Mouse (Mus musculus) liver, adult (tissue): ENCODE measurements around the gene Tex11.
A peak's percentile ranks its signal among the peaks of the same experiment; 100 is the strongest.

Experiments
- GATA4 ChIP-seq: IDR thresholded peaks from 2 replicates; pipeline ENCODE4 v1.6.1; 2014; ENCODE audit warnings: mild to moderate bottlenecking, low read length; ENCODE audit not compliant: insufficient replicate concordance

Gene Tex11

DNA sequence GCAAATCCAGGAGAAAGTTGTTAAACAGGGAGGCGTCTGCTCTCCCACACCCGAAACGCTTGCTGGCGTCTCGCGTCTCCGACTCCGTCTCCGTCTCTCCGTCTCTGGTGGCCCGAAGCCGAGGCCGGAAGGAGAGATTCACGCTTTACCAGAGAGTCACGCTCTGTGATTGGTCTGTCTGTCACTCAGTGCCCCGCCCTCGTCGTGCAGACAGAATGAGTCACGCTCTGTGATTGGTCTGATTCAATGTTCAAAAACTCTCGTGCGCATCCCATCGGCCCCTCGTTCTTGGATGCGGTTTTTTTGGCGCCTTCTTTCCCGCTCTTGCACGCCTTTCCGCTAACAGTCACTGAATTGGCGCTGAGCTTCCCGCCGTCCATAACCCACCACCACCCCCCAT, at the start of gene Tex11:
Gene Tex11 (minus strand): TSS at position 127 of the 400 bp plus-strand sequence.
- no peak for TF ChIP-seq GATA4

DNA sequence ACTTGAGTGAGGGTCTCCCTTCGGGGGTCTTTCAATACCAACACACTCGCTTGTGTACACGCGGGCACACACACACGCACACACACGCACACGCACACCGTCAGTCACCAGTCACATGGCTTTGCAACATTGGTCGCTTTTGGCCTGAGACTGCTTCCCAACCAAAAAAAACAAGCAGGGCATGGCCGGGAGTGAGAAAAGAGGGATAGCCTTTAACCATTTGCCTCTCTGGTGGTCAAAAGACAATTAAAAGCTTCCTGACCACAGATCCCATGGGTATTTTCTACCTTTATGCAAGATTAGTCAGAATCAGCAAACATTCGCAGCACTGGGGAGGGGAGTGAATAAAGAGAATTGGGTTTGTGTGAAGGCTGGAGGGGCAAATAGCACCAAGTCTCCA, 26.5 kb upstream of the Tex11 start, which contains the start of gene Slc7a3:
Gene Slc7a3 (minus strand): TSS at position 101 of the 400 bp plus-strand sequence.
- no peak for TF ChIP-seq GATA4

DNA sequence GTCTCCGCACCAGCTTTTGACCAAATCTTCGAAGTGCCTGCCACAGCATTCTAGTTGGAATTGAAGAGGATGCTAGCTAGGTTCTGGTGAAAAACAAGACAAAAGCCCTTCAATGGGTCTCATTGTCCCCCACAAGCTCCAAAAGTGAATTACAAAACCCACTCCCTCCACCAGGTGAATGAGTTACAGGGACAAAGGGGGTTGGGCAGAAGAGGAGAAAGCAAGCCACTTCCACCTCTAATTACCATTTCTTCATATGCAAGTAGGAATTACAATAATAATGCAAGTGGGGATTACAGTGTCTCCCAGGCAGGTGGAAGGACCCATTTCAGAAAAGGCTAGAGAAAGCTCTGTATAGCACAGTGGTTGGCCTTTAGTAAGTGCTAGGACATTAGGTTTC, 24.7 kb upstream of the Tex11 start:
- no peak for TF ChIP-seq GATA4

DNA sequence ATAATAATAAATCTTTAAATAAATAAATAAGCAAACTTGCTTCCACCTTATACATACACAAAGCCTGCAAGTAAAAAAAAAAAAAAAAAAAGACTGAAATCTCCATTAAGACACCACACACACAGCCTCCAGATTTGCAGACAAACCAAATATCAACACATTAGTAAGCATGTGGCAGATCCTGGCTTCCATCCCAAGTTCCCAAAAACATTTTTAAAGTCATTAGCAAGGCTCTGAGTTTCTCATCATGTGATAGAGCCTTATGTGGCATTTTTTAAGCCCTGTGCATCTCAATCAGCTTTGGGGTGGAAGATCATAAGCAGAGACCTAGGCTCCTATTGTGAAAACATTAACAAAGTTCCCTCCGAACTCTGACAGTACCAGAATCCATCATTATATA, 5.8 kb upstream of the Tex11 start:
- TF ChIP-seq GATA4, result no peak

DNA sequence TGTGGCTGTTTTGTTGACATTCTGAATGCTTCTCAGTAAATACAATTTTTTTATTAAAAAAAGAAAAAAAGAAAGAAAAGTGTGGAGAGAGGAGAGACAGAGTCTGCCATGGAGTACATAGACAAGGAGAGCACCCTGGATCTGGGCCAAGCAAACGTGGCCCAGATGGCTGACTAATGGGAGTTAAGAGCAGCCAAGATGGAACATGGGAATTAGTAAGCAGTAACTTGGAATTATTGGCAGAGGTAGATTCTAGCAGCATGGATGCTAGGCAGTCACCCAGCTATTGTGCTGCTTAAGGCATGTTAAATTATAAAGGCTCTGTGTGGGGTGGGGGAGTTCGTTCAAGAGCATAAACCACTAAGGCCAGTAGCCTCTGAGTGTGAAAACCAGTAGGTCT, 4.0 kb upstream of the Tex11 start:
- TF ChIP-seq GATA4, result no peak

DNA sequence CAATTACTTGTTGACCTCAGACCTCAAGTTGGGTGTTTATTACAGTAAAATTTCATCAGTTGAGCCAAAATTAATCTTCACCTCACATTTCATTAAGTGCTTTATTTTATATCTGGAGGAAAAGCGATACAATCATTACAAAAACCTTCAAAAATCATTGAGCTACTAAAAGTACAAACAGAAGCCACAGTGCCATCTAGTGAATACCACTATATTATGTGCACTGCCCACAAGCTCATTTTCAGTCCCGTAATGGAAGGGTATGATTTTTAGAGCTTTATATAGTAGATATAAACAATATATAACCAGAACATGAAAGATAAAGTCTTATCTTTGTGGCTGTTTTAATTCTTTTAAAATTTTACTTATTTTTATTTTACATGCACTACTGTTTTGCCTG, 115.8 kb downstream of the Tex11 start:
- TF ChIP-seq GATA4, result no peak

DNA sequence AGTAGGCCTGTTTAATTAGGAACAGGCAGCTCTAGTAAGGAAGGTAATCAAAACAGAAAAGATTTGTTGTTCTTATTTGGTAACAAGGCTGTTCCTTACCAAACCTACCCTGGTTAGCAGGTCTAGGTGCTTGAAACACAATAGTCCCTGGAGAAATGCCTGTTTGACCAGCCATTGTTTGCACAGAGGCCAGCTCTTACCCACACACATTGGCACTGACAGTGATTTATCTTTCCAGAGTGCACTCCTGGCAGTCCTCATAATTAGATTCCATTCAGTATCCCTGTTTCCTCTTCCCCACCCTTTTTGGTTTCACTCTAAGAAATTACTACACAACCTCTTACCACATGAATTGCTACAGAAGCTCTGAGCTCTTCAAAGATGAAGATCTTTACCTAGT, 220.3 kb downstream of the Tex11 start:
- no peak for TF ChIP-seq GATA4

DNA sequence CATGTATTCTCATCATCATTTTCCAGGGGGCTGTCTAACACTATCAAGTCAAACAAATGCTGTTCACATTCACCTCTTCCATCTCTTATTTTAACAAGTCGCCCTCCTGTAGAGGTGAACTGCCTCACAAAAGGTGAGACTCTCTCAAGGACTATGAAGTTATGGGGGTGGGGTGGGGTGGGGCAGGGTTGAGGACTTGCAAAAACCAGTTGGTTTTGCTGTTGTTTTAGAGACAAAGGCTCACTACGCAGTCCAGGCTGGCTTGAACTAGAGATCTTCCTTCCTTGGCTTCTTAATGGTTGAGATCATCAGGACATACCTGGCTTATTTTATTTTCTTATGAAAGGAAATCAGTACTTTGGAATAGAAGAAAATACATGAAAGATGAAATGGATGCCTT, 226.7 kb downstream of the Tex11 start:
- TF ChIP-seq GATA4, result no peak

DNA sequence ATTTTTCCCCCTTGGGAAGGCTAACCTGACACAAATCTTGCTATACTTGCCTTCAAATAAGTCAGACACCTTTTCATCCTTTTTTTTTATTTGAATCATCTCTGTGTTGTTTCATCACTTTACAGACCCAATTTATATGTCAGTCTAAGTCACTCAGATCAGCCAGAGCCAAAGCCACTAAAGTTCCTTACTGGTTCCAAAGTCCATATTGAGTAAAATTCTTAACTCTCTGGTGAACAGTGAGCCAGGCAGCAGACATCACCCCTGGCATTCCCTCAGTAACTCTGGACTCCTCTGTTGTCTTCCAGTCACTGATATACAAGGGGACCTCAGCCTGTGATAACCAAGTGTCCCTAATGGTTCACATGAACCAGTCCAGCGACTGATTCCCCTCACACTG, 233.9 kb downstream of the Tex11 start:
- TF ChIP-seq GATA4, result no peak

DNA sequence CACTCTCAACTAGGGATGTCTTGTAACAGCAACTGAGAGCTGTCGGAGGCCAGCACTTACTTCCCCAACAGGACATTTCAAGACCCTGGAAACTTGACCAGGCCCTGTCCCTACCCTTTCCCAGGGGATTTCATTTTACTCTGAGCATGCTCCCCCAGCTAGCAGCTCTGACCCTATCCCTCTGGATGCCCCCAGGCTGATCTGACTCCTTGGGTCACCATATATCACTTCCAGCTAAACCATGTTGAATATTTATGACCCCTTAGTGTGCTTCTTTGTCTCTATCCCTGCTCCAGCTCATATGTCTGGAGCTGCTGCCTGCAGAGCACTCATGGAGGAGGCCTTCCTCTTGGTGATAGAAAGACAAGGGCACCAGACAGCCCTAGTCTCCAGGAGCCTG, 238.3 kb downstream of the Tex11 start:
- TF ChIP-seq GATA4, result no peak

DNA sequence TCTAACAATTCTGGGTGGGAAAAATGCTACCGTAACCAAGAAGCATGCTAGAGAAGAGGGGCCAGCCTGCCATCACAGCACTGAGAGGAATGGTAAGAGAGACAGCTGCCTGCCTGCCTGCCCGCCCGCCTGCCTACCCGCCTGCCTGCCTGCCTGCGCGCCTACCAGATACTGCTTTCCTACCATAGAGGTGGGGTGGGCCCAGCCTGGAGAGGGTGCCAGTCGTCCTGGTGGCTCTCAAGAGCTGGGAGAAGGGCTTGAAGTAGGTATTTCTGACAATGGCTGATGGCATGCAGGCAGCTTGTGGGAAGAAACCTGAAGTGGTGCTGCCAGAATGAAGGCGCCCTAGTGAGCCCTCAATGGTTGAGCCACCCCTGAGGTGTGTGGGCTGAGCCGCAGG, 240.8 kb downstream of the Tex11 start:
- no peak for TF ChIP-seq GATA4

DNA sequence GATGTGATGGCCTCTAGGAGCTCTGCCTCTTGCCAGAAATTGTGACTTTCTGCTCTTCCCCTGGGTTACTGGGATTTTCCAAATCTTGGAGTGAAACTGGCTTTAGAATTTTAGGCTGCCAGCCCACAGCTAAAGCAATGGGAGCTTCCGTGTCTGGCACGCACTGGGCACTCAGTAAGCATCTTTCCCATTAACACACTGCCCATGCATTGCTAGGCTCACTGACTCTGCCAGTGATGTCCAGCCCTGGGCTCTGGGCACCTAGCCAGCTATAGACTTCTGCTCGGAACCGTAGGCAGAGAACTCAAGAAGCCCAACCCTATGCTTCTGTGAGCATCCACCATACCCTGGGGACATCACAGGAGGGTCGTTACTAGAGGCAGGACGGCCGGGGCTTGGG, 243.7 kb downstream of the Tex11 start:
- TF ChIP-seq GATA4, result no peak

DNA sequence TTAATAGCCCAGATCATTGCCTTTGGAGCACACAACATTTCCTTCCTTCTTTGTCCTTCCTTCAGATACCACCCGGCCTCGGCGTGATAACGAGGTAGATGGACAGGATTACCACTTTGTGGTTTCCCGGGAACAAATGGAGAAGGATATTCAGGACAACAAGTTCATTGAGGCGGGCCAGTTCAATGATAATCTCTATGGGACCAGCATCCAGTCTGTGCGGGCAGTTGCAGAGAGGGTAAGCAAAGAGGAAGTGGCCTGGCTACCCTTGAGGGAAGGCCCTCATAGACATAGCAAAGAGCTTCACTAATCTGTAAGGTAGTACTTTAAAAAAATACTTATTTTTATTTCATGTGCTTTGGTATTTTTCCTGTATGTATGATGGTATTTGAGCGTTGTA, 245.3 kb downstream of the Tex11 start:
- TF ChIP-seq GATA4, result no peak

DNA sequence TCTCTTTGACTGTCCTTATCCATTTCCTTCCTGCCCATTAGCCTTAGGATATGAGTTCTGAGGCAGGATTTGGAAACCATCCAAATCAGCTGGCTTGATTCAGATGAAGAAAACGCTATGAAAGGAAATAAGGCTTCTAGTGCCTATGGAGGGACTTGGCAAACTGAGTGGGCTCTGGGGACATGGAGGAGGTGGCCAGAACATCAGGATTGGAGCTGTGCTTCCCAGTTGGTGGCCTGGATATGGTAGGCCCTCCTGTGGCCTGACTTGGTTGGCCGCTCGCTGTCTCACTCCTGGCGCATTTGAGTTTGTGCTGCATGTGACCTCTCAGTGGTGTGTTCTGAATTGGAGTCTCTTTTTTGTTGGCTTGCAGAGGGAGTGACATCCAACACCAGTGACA, 248.3 kb downstream of the Tex11 start:
- peak; percentile 11; the same call in 1 of the 2 replicates for TF ChIP-seq GATA4

DNA sequence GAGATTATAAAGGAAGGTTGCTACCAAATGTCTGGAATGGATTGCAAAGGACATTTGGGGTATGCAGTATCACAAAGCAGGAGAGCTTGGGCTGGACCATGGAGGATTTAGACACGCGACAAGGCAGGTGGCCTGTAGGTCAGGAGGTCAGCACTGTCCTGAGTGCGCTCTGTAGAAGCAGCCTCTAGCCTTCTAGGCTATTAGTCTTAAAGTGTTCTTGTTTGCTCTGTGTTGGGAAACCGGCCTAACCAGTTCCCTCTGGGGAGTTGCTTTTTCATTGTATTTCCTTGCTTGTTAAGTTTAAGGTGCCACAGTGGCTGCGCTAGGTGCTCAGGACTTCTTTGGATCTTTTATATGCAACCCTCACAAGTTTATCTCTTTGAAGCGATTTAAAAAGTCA, 257.4 kb downstream of the Tex11 start:
- TF ChIP-seq GATA4, result no peak

DNA sequence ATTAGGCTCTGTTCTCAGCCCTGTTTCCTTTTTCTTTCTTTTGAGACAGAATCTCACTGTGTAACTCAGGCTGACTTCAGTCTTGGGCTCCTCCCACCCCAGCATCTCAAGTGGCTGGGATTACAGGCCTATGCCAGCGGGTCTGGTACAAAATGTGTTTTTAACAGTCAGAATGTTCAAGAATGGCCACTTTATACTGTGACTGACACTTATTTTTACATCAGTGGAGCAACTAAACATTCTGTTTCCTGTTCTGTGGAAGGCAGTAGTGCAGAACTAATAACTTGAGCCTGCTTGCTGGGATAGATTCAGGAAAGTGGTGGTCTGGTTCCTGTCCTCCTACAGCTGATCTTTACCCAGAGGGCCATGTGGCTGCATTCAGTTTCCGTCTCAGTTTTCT, 258.8 kb downstream of the Tex11 start:
- TF ChIP-seq GATA4, result no peak

DNA sequence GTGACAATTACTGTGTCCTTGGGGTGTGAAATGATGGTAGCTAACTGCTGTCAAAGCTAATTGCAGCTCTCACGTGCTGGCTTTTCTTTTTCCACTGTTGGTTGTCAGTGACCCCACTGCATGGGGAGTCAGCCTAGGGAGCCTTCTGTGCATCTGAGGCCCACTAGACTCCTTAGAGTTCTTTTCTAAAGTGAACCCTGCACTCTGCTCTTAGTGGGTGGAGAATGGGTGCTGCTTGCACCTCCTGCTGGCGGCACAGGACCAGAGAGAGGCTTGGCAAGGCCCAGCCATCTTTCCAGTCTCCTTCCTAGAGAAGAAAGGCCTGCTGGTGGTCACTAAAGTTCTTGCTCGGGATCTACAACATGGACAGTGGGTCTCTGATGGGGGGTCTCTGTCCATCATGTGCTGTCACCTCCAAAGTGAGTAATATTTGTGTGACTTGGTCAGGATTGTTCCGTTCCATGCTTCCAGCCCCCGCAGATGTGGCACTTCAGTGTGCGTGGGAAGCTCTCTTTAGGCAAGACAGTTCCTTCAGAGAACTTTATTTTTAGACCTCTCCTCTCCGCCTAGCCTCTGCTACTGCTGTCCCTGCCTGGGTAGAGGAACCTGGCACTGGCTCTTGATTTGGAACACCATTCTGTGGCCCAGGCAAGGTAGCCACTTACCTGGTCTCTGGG, 261.5 kb downstream of the Tex11 start:
- no peak for TF ChIP-seq GATA4
